Mouse (Mus musculus): ENCODE data around the gene Rnf168. TPM values are rescaled to one million over a fixed set of nuclear protein-coding genes. Genes with fewer than 3 reads are reported as not detected.

Gene Rnf168
- total RNA-seq, 2 experiments from 2014 or later, result 27.7 TPM

GRCm38 (mm10) chr16:32311970-32312369 lies 34.7 kb downstream of the Rnf168 start:
- intact Hi-C loops (cut with DNase I), result no loop called here
- no peak for DNase-seq (ENCODE audit: low spot score in 2 of 2)

GRCm38 (mm10) chr16:32312386-32312785 lies 35.1 kb downstream of the Rnf168 start:
- intact Hi-C loops (cut with DNase I), result no loop called here
- no peak for DNase-seq (ENCODE audit: low spot score in 2 of 2)

DNA sequence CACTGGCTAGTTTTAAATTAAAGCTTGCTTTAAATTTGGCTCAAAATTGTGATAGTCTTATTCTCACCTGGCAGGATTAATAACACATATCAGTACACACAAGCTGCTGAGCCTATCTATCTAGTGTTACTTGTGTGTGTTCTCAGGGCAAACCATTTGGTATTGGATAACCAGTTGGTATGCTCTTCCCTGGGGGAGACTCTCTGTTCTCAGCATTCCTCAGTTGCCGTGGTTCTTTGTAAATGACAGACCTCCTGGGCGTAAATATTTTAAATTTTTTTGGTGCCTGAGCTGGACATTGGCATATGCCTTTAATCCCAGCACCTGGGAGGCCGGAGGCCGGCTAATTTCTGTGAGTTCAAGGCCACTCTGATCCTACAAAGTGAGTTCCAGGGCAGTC lies 35.6 kb downstream of the Rnf168 start:
- DNase-seq (ENCODE audit: low spot score in 2 of 2), result no peak
- intact Hi-C loops (cut with DNase I), result no loop called here

DNA sequence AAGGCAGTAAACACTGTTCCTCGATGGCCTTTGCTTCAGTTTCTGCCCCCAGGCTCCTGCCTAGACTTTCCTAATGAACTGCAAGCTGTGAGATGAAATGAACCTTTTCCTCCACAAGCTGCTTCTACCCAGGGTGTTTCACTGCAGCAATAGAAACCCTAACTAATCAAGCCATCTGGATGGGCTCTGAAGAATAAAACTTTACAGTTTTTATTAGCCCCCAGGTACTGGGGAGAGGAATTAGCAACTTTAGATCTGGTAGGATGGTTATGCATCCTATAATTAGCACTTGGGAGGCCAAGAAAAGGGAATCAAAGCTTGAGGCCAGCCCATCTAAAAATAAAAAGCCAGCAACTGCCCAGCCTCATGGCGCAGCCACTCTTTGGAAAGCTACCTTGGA lies 39.3 kb downstream of the Rnf168 start:
- intact Hi-C loops (cut with DNase I), result no loop called here
- DNase-seq (ENCODE audit: low spot score in 2 of 2), result no peak

GRCm38 (mm10) chr16:32323953-32324352 lies 46.7 kb downstream of the Rnf168 start:
- no peak for DNase-seq (ENCODE audit: low spot score in 2 of 2)
- intact Hi-C loops (cut with DNase I), result loop anchor here (5.0 kb wide), 1 partner anchor 52 kb away; the partner anchor contains the start of gene Smco1

GRCm38 (mm10) chr16:32330876-32331670 lies 53.8 kb downstream of the Rnf168 start:
- DNase-seq (ENCODE audit: low spot score in 2 of 2), result no peak
- intact Hi-C loops (cut with DNase I), result no loop called here

GRCm38 (mm10) chr16:32332040-32332555 lies 54.8 kb downstream of the Rnf168 start, which contains the start of gene Ubxn7:
Ubxn7 (plus strand) TSS chr16:32332257.
- intact Hi-C loops (cut with DNase I), result loop anchor here (2.0 kb wide), 2 partner anchors 55 to 99 kb away; partner anchors contain the start of genes Pcyt1a and Rnf168

DNA sequence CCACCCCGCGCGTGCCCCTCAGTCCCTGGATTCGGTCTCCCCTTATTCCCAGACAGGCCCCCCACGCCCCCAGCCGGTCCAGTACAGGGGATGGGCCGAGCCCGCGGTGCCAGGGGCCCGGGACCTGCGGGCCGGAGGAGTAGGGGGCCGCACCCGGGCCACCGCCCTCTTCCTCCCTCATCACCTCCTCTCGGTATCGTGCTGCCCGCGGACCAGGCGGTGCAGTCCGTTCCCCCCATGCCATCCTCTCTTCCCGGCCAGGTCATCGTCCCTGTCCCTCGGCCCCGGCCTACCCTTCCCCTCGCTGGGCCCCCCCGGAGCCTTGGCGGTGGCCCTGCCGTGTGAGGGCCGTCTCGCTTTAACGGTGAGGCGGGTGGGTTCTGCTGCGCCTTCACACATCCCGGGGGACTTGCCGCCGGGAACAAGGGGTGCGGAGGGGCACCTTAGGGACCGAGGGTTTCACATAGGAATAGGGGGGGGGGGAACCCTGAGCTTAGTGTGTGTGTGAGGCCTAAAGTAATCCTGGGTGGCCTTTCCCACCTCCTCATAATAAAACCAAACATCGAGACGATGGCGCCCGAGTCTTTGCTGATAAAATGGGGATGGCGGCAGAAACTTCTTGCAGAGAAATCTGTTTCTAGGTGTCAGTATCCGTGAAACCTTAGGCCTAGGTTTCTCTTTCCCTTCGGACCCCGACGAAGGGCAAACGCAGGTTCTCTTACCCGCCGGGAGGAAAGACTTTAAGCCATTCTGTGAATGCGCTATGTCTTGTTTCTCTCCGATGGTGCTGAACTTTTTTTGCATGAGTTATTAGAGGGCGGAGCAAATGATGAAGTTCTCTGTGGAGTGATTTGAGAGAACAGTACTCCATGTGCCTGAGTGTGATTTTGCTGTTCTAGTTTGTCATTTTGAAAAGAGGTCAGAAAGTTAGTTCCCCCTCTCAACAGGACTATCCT lies 55.6 kb downstream of the Rnf168 start:
- DNase-seq (ENCODE audit: low spot score in 2 of 2), result peak; percentile 24 to 32
- intact Hi-C loops (cut with DNase I), result loop anchor here (2.0 kb wide), 2 partner anchors 56 to 98 kb away; partner anchors contain the start of genes Pcyt1a and Rnf168

More at GRCm38 (mm10) chr16:32332040-32332555, 54.8 kb downstream of the Rnf168 start, which contains the start of gene Ubxn7:
- peak; percentile 96 to 98 for DNase-seq (ENCODE audit: low spot score in 2 of 2)

- DNase-seq (ENCODE audit: low spot score in 2 of 2), result no peak
- intact Hi-C loops (cut with DNase I), result no loop called here
Observed at GRCm38 (mm10) chr16:32335146-32335545, 57.9 kb downstream of the Rnf168 start.

- no peak for DNase-seq (ENCODE audit: low spot score in 2 of 2)
- intact Hi-C loops (cut with DNase I), result no loop called here
Observed at GRCm38 (mm10) chr16:32336026-32336780, 58.9 kb downstream of the Rnf168 start.

DNA sequence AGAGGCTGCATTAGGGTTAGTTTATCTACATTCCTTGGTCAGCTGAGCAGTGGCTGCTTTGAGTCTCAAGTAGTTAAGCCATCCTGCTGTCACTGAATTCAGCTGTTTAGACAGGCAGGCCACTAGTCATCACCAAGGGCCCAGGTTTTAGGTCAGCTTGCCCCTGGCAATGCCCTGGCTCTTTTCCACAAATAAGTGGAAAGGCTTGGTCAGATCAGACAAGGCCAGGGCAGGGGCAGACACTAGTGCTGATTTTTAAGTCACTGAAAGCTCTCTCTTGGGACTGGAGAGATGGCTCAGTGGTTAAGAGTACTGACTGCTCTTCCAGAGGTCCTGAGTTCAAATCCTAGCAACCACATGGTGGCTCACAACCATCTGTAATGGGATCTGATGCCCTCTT lies 59.7 kb downstream of the Rnf168 start:
- DNase-seq (ENCODE audit: low spot score in 2 of 2), result no peak
- intact Hi-C loops (cut with DNase I), result no loop called here

GRCm38 (mm10) chr16:32340451-32340850 lies 63.2 kb downstream of the Rnf168 start:
- intact Hi-C loops (cut with DNase I), result no loop called here
- no peak for DNase-seq (ENCODE audit: low spot score in 2 of 2)

- no peak for DNase-seq (ENCODE audit: low spot score in 2 of 2)
- intact Hi-C loops (cut with DNase I), result no loop called here
Observed at GRCm38 (mm10) chr16:32345521-32345920, 68.3 kb downstream of the Rnf168 start.

DNA sequence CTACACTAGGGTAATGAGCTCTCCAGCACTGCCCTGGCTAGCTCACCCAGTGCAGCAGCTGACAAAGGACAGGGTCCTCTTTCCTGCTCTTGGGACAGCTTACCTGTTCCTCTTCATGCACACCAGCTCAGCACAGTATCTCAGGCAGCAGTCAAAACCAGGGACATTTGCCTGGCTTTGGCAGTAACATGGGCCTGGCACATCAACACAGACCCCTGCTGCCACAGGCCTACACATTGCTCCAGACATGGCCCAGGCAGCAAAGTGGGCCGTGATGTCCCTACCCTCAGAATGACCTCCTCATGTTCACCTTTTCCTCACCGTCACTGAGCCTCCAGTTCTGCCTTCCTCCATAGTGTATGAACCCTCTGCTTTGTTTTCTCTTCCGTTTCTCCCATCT lies 73.5 kb downstream of the Rnf168 start:
- DNase-seq (ENCODE audit: low spot score in 2 of 2), result no peak
- intact Hi-C loops (cut with DNase I), result no loop called here

Small RNA genes lying within 50 kb of the gene (microRNA-seq; reads per million reads assigned to microRNA genes)
- gene Mir1946a, result 0 reads per million in 2 experiments

Other genes with a start within 250 kb of the Rnf168 start
- 10 to 100 TPM; 25.6 to 26.0 TPM for gene Pak2, start 198.1 kb upstream of the Rnf168 start, total RNA-seq (2021)
- 10 to 100 TPM; 23.9 to 27.1 TPM for gene Pigx, start 177.7 kb upstream of the Rnf168 start, total RNA-seq (2021)
- gene Cep19, start 177.7 kb upstream of the Rnf168 start, total RNA-seq (2021), result 10 to 100 TPM; 74.3 to 74.5 TPM
- 1 to 10 TPM; 7.9 to 8.9 TPM for gene Nrros, start 111.9 kb upstream of the Rnf168 start, total RNA-seq (2021)
- gene Bex6, start 97.6 kb upstream of the Rnf168 start, total RNA-seq (2021), result not detected
- 10 to 100 TPM; 46.8 to 49.6 TPM for gene Fbxo45, start 30.3 kb upstream of the Rnf168 start, total RNA-seq (2021)
- gene Wdr53, start 30.2 kb upstream of the Rnf168 start, total RNA-seq (2021), result 10 to 100 TPM; 11.8 to 12.6 TPM
- gene Smco1, start 6.0 kb upstream of the Rnf168 start, total RNA-seq (2021), result under 1 TPM in 1 of 2 experiments, not detected in 1; 0.50 TPM
- 10 to 100 TPM; 46.8 to 50.1 TPM for gene Ubxn7, start 54.8 kb downstream of the Rnf168 start, total RNA-seq (2021)
- gene Tm4sf19, start 123.0 kb downstream of the Rnf168 start, total RNA-seq (2021), result under 1 TPM in 1 of 2 experiments, not detected in 1; 0.27 TPM
- 10 to 100 TPM; 11.2 to 14.1 TPM for gene Tctex1d2, start 142.2 kb downstream of the Rnf168 start, total RNA-seq (2021)
- 10 to 100 TPM; 38.2 to 40.3 TPM for gene Pcyt1a, start 153.5 kb downstream of the Rnf168 start, total RNA-seq (2021)
- gene Slc51a, start 210.4 kb downstream of the Rnf168 start, total RNA-seq (2021), result not detected
- gene Zdhhc19, start 218.8 kb downstream of the Rnf168 start, total RNA-seq (2021), result not detected